18 mouse cellular contexts compared by ENCODE assay signal in genomic region chr10:118846991-118847545, GRCm38 (mm10). TPM values are rescaled to one million over a fixed set of nuclear protein-coding genes. Genes with fewer than 3 reads are reported as not detected.
DNase-seq lines count a peak whose midpoint lies in the region; ATAC-seq and TF ChIP-seq lines count a peak whose summit lies in the region.
"Had no signal": no experiment of that assay in that cellular context is flagged by ENCODE, and none has a peak within 500 bp of the region (broad histone marks: within the 10 kb centered on the region; RNA-seq: fewer than 3 reads in every experiment).

No protein-coding gene starts in this region.

- no peak overlapping the region for H3K4me3 ChIP-seq in forebrain, embryonic 15.5 days
- no peak overlapping the region for H3K4me3 ChIP-seq in forebrain, embryonic 12.5 days (replicated peaks)
- no peak overlapping the region for H3K4me3 ChIP-seq in heart, embryonic 15.5 days
- no peak overlapping the region for H3K4me3 ChIP-seq in heart, adult 2 months
- H3K4me3 ChIP-seq in kidney, postnatal 0 days (replicated peaks; ENCODE audit: low read depth, low read length) = no peak overlapping the region
- no peak overlapping the region for H3K4me3 ChIP-seq in limb, embryonic 10.5 days
- H3K4me3 ChIP-seq: embryonic facial prominence, embryonic 12.5 days; hindbrain, embryonic 15.5 days; layer of hippocampus, adult 2 months; midbrain, embryonic 12.5 days had no signal

- TF ChIP-seq POLR2A in heart, adult 2 months (IDR thresholded peaks at IDR 0.05; ENCODE audit: insufficient read depth, low read depth, low read length) = no peak

- no peak for DNase-seq in heart, adult 2 months
- DNase-seq in kidney, postnatal 0 days (ENCODE audit: low spot score) = peak; percentile 63
- no peak for DNase-seq in kidney, postnatal 25 days
- DNase-seq in limb, embryonic 10.5 days (ENCODE audit: low spot score) = peak; percentile 20
- DNase-seq: adrenal gland, postnatal 36 days; cerebellum, adult 9-10 months; gastrocnemius, postnatal 36 days; kidney, postnatal 14 days; lung, adult 18-20 months; lung, postnatal 14 days had no signal

- no peak overlapping the region for H3K9ac ChIP-seq in forebrain, embryonic 15.5 days (replicated peaks)
- no peak overlapping the region for H3K9ac ChIP-seq in forebrain, embryonic 12.5 days
- no peak overlapping the region for H3K9ac ChIP-seq in heart, embryonic 15.5 days
- H3K9ac ChIP-seq in heart, adult 2 months (ENCODE audit: low read depth, low read length) = no peak overlapping the region
- no peak overlapping the region for H3K9ac ChIP-seq in kidney, postnatal 0 days (ENCODE audit: low read depth, low read length)
- H3K9ac ChIP-seq: embryonic facial prominence, embryonic 12.5 days; hindbrain, embryonic 15.5 days; midbrain, embryonic 12.5 days had no signal

- no peak for TF ChIP-seq EP300 in heart, adult 2 months (IDR thresholded peaks at IDR 0.05; ENCODE audit: insufficient read depth, low read depth, low read length)

- no peaks in the 10 kb centered on the region for H3K27me3 ChIP-seq in forebrain, embryonic 15.5 days
- H3K27me3 ChIP-seq in forebrain, embryonic 12.5 days = no peaks in the 10 kb centered on the region
- H3K27me3 ChIP-seq in heart, embryonic 15.5 days = no peaks in the 10 kb centered on the region
- no peaks in the 10 kb centered on the region for H3K27me3 ChIP-seq in heart, adult 2 months (ENCODE audit: control insufficient read depth, insufficient read depth, low read length)
- H3K27me3 ChIP-seq in kidney, postnatal 0 days (ENCODE audit: insufficient read depth, low read length) = no peaks in the 10 kb centered on the region
- no peaks in the 10 kb centered on the region for H3K27me3 ChIP-seq in limb, embryonic 10.5 days (ENCODE audit: low read depth, poor library complexity, severe bottlenecking)
- H3K27me3 ChIP-seq: embryonic facial prominence, embryonic 12.5 days; hindbrain, embryonic 15.5 days; midbrain, embryonic 12.5 days had no signal

- no peak overlapping the region for H3K4me2 ChIP-seq in forebrain, embryonic 15.5 days (replicated peaks)
- no peak overlapping the region for H3K4me2 ChIP-seq in forebrain, embryonic 12.5 days
- no peak overlapping the region for H3K4me2 ChIP-seq in heart, embryonic 15.5 days
- H3K4me2 ChIP-seq in kidney, postnatal 0 days (ENCODE audit: low read length) = no peak overlapping the region
- H3K4me2 ChIP-seq: embryonic facial prominence, embryonic 12.5 days; hindbrain, embryonic 15.5 days; midbrain, embryonic 12.5 days had no signal

- no peaks in the 10 kb centered on the region for H3K9me3 ChIP-seq in forebrain, embryonic 15.5 days
- no peaks in the 10 kb centered on the region for H3K9me3 ChIP-seq in forebrain, embryonic 12.5 days
- no peaks in the 10 kb centered on the region for H3K9me3 ChIP-seq in heart, embryonic 15.5 days (replicated peaks)
- no peaks in the 10 kb centered on the region for H3K9me3 ChIP-seq in kidney, postnatal 0 days (replicated peaks; ENCODE audit: low read length)
- no peaks in the 10 kb centered on the region for H3K9me3 ChIP-seq in limb, embryonic 10.5 days (replicated peaks)
- H3K9me3 ChIP-seq: embryonic facial prominence, embryonic 12.5 days; hindbrain, embryonic 15.5 days; midbrain, embryonic 12.5 days had no signal

- ATAC-seq in forebrain, embryonic 15.5 days (replicated peaks) = no peak
- no peak for ATAC-seq in forebrain, embryonic 12.5 days (ENCODE audit: low FRiP score)
- ATAC-seq in heart, embryonic 15.5 days (replicated peaks; ENCODE audit: insufficient number of reproducible peaks, insufficient read depth, low FRiP score, low read depth) = no peak
- ATAC-seq in kidney, postnatal 0 days (replicated peaks; ENCODE audit: low FRiP score, low read depth) = no peak
- ATAC-seq: CD4-positive, CD25-positive, alpha-beta regulatory T cell, adult 4 months had no signal

- H3K4me1 ChIP-seq in forebrain, embryonic 15.5 days = no peaks in the 10 kb centered on the region
- no peaks in the 10 kb centered on the region for H3K4me1 ChIP-seq in forebrain, embryonic 12.5 days
- peaks cover 10% of the 10 kb centered on the region for H3K4me1 ChIP-seq in heart, embryonic 15.5 days (replicated peaks)
- H3K4me1 ChIP-seq in heart, adult 2 months (ENCODE audit: control insufficient read depth, insufficient read depth, low read length) = no peaks in the 10 kb centered on the region
- H3K4me1 ChIP-seq in kidney, postnatal 0 days (replicated peaks; ENCODE audit: insufficient read depth, low read length) = no peaks in the 10 kb centered on the region; the same call in 1 of the 2 replicates
- no peaks in the 10 kb centered on the region for H3K4me1 ChIP-seq in limb, embryonic 10.5 days
- H3K4me1 ChIP-seq: embryonic facial prominence, embryonic 12.5 days; hindbrain, embryonic 15.5 days; midbrain, embryonic 12.5 days had no signal

- intact Hi-C loops in heart, adult 2 months (cut with DNase I) = no loop called here

- 39% methylated on average over 10 of the region's 10 CpGs for WGBS in forebrain, embryonic 15.5 days
- 50% methylated on average over 10 of the region's 10 CpGs for WGBS in forebrain, embryonic 12.5 days
- WGBS in heart, embryonic 15.5 days = 13% methylated on average over 10 of the region's 10 CpGs
- WGBS in heart, adult 2 months = 47% methylated on average over 10 of the region's 10 CpGs
- WGBS in kidney, postnatal 0 days = 27% methylated on average over 10 of the region's 10 CpGs
- 41% methylated on average over 10 of the region's 10 CpGs for WGBS in limb, embryonic 10.5 days

- H3K36me3 ChIP-seq in forebrain, embryonic 15.5 days = no peaks in the 10 kb centered on the region
- no peaks in the 10 kb centered on the region for H3K36me3 ChIP-seq in forebrain, embryonic 12.5 days (replicated peaks)
- no peaks in the 10 kb centered on the region for H3K36me3 ChIP-seq in heart, embryonic 15.5 days
- no peaks in the 10 kb centered on the region for H3K36me3 ChIP-seq in heart, adult 2 months (ENCODE audit: control insufficient read depth, insufficient read depth, low read length)
- H3K36me3 ChIP-seq in kidney, postnatal 0 days (ENCODE audit: insufficient read depth, low read length) = no peaks in the 10 kb centered on the region
- no peaks in the 10 kb centered on the region for H3K36me3 ChIP-seq in limb, embryonic 10.5 days
- H3K36me3 ChIP-seq: embryonic facial prominence, embryonic 12.5 days; hindbrain, embryonic 15.5 days; midbrain, embryonic 12.5 days had no signal

- no peak for TF ChIP-seq CTCF in heart, adult 2 months (IDR thresholded peaks at IDR 0.05)
- no peak for TF ChIP-seq CTCF in kidney, postnatal 0 days (IDR thresholded peaks at IDR 0.05; ENCODE audit: low read depth)

- H3K27ac ChIP-seq in forebrain, embryonic 15.5 days (replicated peaks) = 0 out of 2 replicates have a peak overlapping the region, but pooled peaks have one; percentile 14
- H3K27ac ChIP-seq in forebrain, embryonic 12.5 days = no peak overlapping the region
- H3K27ac ChIP-seq in heart, embryonic 15.5 days = peak overlapping the region; percentile 6; the same call in 1 of the 2 replicates
- no peak overlapping the region for H3K27ac ChIP-seq in heart, adult 2 months
- H3K27ac ChIP-seq in kidney, postnatal 0 days = no peak overlapping the region
- no peak overlapping the region for H3K27ac ChIP-seq in limb, embryonic 10.5 days
- H3K27ac ChIP-seq: embryonic facial prominence, embryonic 12.5 days; hindbrain, embryonic 15.5 days; layer of hippocampus, adult 2 months; midbrain, embryonic 12.5 days had no signal

- H3K79me2 ChIP-seq in heart, adult 2 months (replicated peaks; ENCODE audit: control insufficient read depth, insufficient read depth, low read length) = no peaks in the 10 kb centered on the region

RNA-seq across cellular contexts. Expression of gene Dyrk2, which starts 22.9 kb away (rescaled TPM):
- 16.2 and 16.5 TPM in 2 replicates for polyA plus RNA-seq in forebrain, embryonic 15.5 days (2015; fragmentation: Nextera tagmentation; extraction: Ambion mirVana)
- polyA plus RNA-seq in forebrain, embryonic 12.5 days (2016; fragmentation: Nextera tagmentation; extraction: Ambion mirVana) = 11.0 and 11.5 TPM in 2 replicates
- 10.0 and 10.2 TPM in 2 replicates for polyA plus RNA-seq in heart, embryonic 15.5 days (2015; fragmentation: Nextera tagmentation; extraction: Ambion mirVana)
- 10 to 100 TPM; 32.4 to 42.1 TPM for total RNA-seq in heart, adult 2 months (2021)
- polyA plus RNA-seq in heart, adult 2 months (2012; rRNA removed) = 12.1 and 23.2 TPM in 2 replicates
- polyA plus RNA-seq in kidney, postnatal 0 days (2015; fragmentation: Nextera tagmentation; extraction: Ambion mirVana) = 8.5 TPM in 2 replicates
- 6.3 and 7.2 TPM in 2 replicates for polyA plus RNA-seq in limb, embryonic 10.5 days (2016; fragmentation: Nextera tagmentation; extraction: Ambion mirVana)

Comparison
In these comparisons a context has a peak if more than half of its experiments do, and no peak if none do; other contexts are left out.
1. H3K27ac ChIP-seq: peak in forebrain, embryonic 15.5 days (single experiment) and heart, embryonic 15.5 days (single experiment); none in forebrain, embryonic 12.5 days (single experiment), heart, adult 2 months (single experiment), kidney, postnatal 0 days (single experiment) and limb, embryonic 10.5 days (single experiment).
2. DNase-seq: peak in kidney, postnatal 0 days (single experiment) and limb, embryonic 10.5 days (single experiment); none in heart, adult 2 months (0 of 2) and kidney, postnatal 25 days (0 of 2).